Mouse (Mus musculus) kidney, embryonic 16.5 days (tissue): ENCODE measurements around the gene Snrpd3. TPM values are rescaled to one million over a fixed set of nuclear protein-coding genes. Genes with fewer than 3 reads are reported as not detected.
"Not testable (repeated sequence)": the region's sequence is repeated elsewhere in the genome, so short reads cannot be mapped to it uniquely, and the experiment has no call there.

Experiments used
- ATAC-seq: fragments of 200-750 bp; cut with Nextera tagmentation; 2 replicates; pipeline ENCODE4 v1.8.0; 2017; ENCODE audit warnings: moderate TSS enrichment; ENCODE audit not compliant: low FRiP score, low TSS enrichment
- H3K27ac ChIP-seq: fragments of 300-500 bp; sonication (generic); 2 replicates; pipeline ENCODE4 v1.5.1; 2014; ENCODE audit warnings: low read length
- H3K27me3 ChIP-seq: fragments of 300-500 bp; sonication (generic); 2 replicates; pipeline ENCODE4 v1.6.1; 2014; ENCODE audit warnings: low read length, control low read depth, mixed read lengths; ENCODE audit not compliant: insufficient read depth
- H3K36me3 ChIP-seq: fragments of 300-500 bp; sonication (generic); 2 replicates; pipeline ENCODE4 v1.6.1; 2014; ENCODE audit warnings: low read length, control low read depth, mixed read lengths; ENCODE audit not compliant: insufficient read depth
- H3K4me1 ChIP-seq: fragments of 300-500 bp; sonication (generic); 2 replicates; pipeline ENCODE4 v1.6.1; 2014; ENCODE audit warnings: low read length, control low read depth, mixed read lengths; ENCODE audit not compliant: insufficient read depth
- H3K4me2 ChIP-seq: fragments of 300-500 bp; sonication (generic); replicated peaks from 2 replicates; pipeline ENCODE4 v1.6.1; 2014; ENCODE audit warnings: low read depth, low read length
- H3K4me3 ChIP-seq: fragments of 300-500 bp; sonication (generic); 2 replicates; pipeline ENCODE4 v1.5.1; 2014; ENCODE audit warnings: mild to moderate bottlenecking, low read length
- H3K9ac ChIP-seq: fragments of 300-500 bp; sonication (generic); replicated peaks from 2 replicates; pipeline ENCODE4 v1.6.1; 2014; ENCODE audit warnings: low read length
- H3K9me3 ChIP-seq: fragments of 300-500 bp; sonication (generic); 2 replicates; pipeline ENCODE4 v1.6.1; 2016; ENCODE audit warnings: low read length, control low read depth
- WGBS: fragments of 180-500 bp; shearing (Covaris S2); extraction: QIAGEN DNeasy Blood & Tissue Kit; methylation state at CpG from one replicate; pipeline ENCODE4 v1.1.7; 2014; 5-methylcytosine and 5-hydroxymethylcytosine counted together
- polyA plus RNA-seq: library from polyadenylated mRNA; unstranded; fragments of >200 nt; fragmentation: Nextera tagmentation; extraction: Ambion mirVana; gene quantifications from 2 replicates; pipeline ENCODE4 v1.2.1, GENCODE M21; 2015

Snrpd3 gene
- 156 and 186 TPM in 2 replicates for polyA plus RNA-seq

- no peaks in the 10 kb centered on the region for H3K9me3 ChIP-seq
- H3K36me3 ChIP-seq: peaks cover 28% of the 10 kb centered on the region
- H3K4me1 ChIP-seq: peaks cover 23% of the 10 kb centered on the region
- peak within 1 kb of the TSS; percentile 85 for H3K4me3 ChIP-seq
- H3K27ac ChIP-seq: peak within 1 kb of the TSS; percentile 97
- no peaks in the 10 kb centered on the region for H3K27me3 ChIP-seq
- peak; percentile 94 for ATAC-seq
- 0% methylated on average over 47 of the region's 52 CpGs for WGBS
- peak within 1 kb of the TSS; percentile 91 for H3K4me2 ChIP-seq
- peak within 1 kb of the TSS; percentile 88 for H3K9ac ChIP-seq
Measured at GRCm38 (mm10) chr10:75517073-75517757, at the start of gene Snrpd3. Gene Snrpd3 (plus strand): TSS chr10:75517551.

GRCm38 (mm10) chr10:75473411-75473810, 43.9 kb upstream of the Snrpd3 start:
- 69% methylated on average over 8 of the region's 8 CpGs for WGBS
- no peak overlapping the region for H3K27ac ChIP-seq
- H3K9me3 ChIP-seq: no peaks in the 10 kb centered on the region
- no peak overlapping the region for H3K9ac ChIP-seq
- H3K4me1 ChIP-seq: peaks cover 15% of the 10 kb centered on the region
- no peak overlapping the region for H3K4me3 ChIP-seq
- no peak for ATAC-seq
- H3K36me3 ChIP-seq: no peaks in the 10 kb centered on the region
- H3K27me3 ChIP-seq: no peaks in the 10 kb centered on the region
- H3K4me2 ChIP-seq: no peak overlapping the region

GRCm38 (mm10) chr10:75474571-75474970, 42.8 kb upstream of the Snrpd3 start:
- no peaks in the 10 kb centered on the region for H3K27me3 ChIP-seq
- no peak overlapping the region for H3K4me2 ChIP-seq
- no peak overlapping the region for H3K9ac ChIP-seq
- WGBS: 17% methylated on average over 5 of the region's 5 CpGs
- no peak for ATAC-seq
- no peak overlapping the region for H3K4me3 ChIP-seq
- no peak overlapping the region for H3K27ac ChIP-seq
- H3K36me3 ChIP-seq: no peaks in the 10 kb centered on the region
- peaks cover 15% of the 10 kb centered on the region for H3K4me1 ChIP-seq
- H3K9me3 ChIP-seq: no peaks in the 10 kb centered on the region

- H3K9me3 ChIP-seq, H3K27ac ChIP-seq, H3K27me3 ChIP-seq, H3K4me2 ChIP-seq, H3K4me3 ChIP-seq, H3K36me3 ChIP-seq, H3K9ac ChIP-seq: not testable (repeated sequence)
- WGBS: 36% methylated on average over 4 of the region's 6 CpGs
- H3K4me1 ChIP-seq: peaks cover 15% of the 10 kb centered on the region
- 0 out of 2 replicates have a peak, but pooled peaks have one; percentile 19 for ATAC-seq
Measured at GRCm38 (mm10) chr10:75475139-75475850, 42.1 kb upstream of the Snrpd3 start.

- ATAC-seq: no peak
- Histone ChIP-seq H3K9me3 (no peaks in the 10 kb centered on the region), H3K4me2 (no peak overlapping the region), H3K9ac (no peak overlapping the region), H3K36me3 (no peaks in the 10 kb centered on the region), H3K27me3 (no peaks in the 10 kb centered on the region), H3K4me1 (peaks cover 15% of the 10 kb centered on the region), H3K27ac (peak overlapping the region; percentile 31; the same call in 1 of the 2 replicates), H3K4me3 (no peak overlapping the region)
- 48% methylated on average over 9 of the region's 9 CpGs for WGBS
Measured at GRCm38 (mm10) chr10:75477034-75477433, 40.3 kb upstream of the Snrpd3 start.

- ATAC-seq: no peak
- H3K4me1 ChIP-seq: peaks cover 9% of the 10 kb centered on the region
- H3K27me3 ChIP-seq: no peaks in the 10 kb centered on the region
Measured at GRCm38 (mm10) chr10:75479955-75480354, 37.4 kb upstream of the Snrpd3 start.

GRCm38 (mm10) chr10:75481703-75482102, 35.6 kb upstream of the Snrpd3 start:
- peaks cover 12% of the 10 kb centered on the region; the same call in 1 of the 2 replicates for H3K4me1 ChIP-seq
- 76% methylated on average over 4 of the region's 4 CpGs for WGBS

More at GRCm38 (mm10) chr10:75479955-75480354, 37.4 kb upstream of the Snrpd3 start:
- no peak overlapping the region for H3K27ac ChIP-seq
- H3K9ac ChIP-seq: no peak overlapping the region
- WGBS: 88% methylated on average over 2 of the region's 2 CpGs
- H3K9me3 ChIP-seq: no peaks in the 10 kb centered on the region
- H3K4me3 ChIP-seq: no peak overlapping the region
- H3K36me3 ChIP-seq: no peaks in the 10 kb centered on the region
- no peak overlapping the region for H3K4me2 ChIP-seq

GRCm38 (mm10) chr10:75482271-75482670, 35.1 kb upstream of the Snrpd3 start:
- 69% methylated on average over 5 of the region's 5 CpGs for WGBS
- H3K4me2 ChIP-seq: no peak overlapping the region
- no peak for ATAC-seq

More at GRCm38 (mm10) chr10:75481703-75482102, 35.6 kb upstream of the Snrpd3 start:
- no peaks in the 10 kb centered on the region for H3K36me3 ChIP-seq
- H3K9ac ChIP-seq: no peak overlapping the region
- no peaks in the 10 kb centered on the region for H3K9me3 ChIP-seq
- H3K27ac ChIP-seq: no peak overlapping the region
- H3K27me3 ChIP-seq: no peaks in the 10 kb centered on the region
- no peak overlapping the region for H3K4me2 ChIP-seq
- no peak overlapping the region for H3K4me3 ChIP-seq
- no peak for ATAC-seq

GRCm38 (mm10) chr10:75482919-75483483, 34.4 kb upstream of the Snrpd3 start:
- ATAC-seq: no peak
- H3K9ac ChIP-seq: no peak overlapping the region
- H3K4me1 ChIP-seq: peaks cover 5% of the 10 kb centered on the region; the same call in 1 of the 2 replicates
- no peak overlapping the region for H3K27ac ChIP-seq
- no peak overlapping the region for H3K4me3 ChIP-seq
- H3K27me3 ChIP-seq: no peaks in the 10 kb centered on the region
- WGBS: 84% methylated on average over 11 of the region's 11 CpGs
- no peak overlapping the region for H3K4me2 ChIP-seq
- H3K36me3 ChIP-seq: no peaks in the 10 kb centered on the region
- H3K9me3 ChIP-seq: no peaks in the 10 kb centered on the region

More at GRCm38 (mm10) chr10:75482271-75482670, 35.1 kb upstream of the Snrpd3 start:
- H3K4me3 ChIP-seq: no peak overlapping the region
- no peak overlapping the region for H3K9ac ChIP-seq
- no peaks in the 10 kb centered on the region for H3K27me3 ChIP-seq
- peaks cover 6% of the 10 kb centered on the region; the same call in 1 of the 2 replicates for H3K4me1 ChIP-seq
- H3K36me3 ChIP-seq: no peaks in the 10 kb centered on the region
- no peak overlapping the region for H3K27ac ChIP-seq
- no peaks in the 10 kb centered on the region for H3K9me3 ChIP-seq
